Mouse (Mus musculus) CH12.LX (cell line): ENCODE results near the gene Cacng6. TPM values are rescaled to one million over a fixed set of nuclear protein-coding genes. Genes with fewer than 3 reads are reported as not detected.

Source experiments
- DNase-seq: peaks from one replicate; pipeline ENCODE4 v3.0.0-alpha.2; 2013; ENCODE audit errors: extremely low read depth
- H3K27ac ChIP-seq: 2 replicates; pipeline ENCODE4 v1.5.1; 2012; ENCODE audit warnings: low read depth, mild to moderate bottlenecking, control low read depth, moderate library complexity; ENCODE audit not compliant: insufficient read depth
- H3K27me3 ChIP-seq: replicated peaks from 2 replicates; pipeline ENCODE3; 2012; ENCODE audit warnings: inconsistent platforms
- H3K36me3 ChIP-seq, 2 experiments: replicated peaks in 1 of 2; 2 replicates each; pipeline versions ENCODE3 to v1.6.1; 2012; ENCODE audit warnings: inconsistent platforms in 1 of 2, low read length in 1 of 2, mild to moderate bottlenecking in 1 of 2, mixed read lengths in 1 of 2, moderate library complexity in 1 of 2; ENCODE audit not compliant: control insufficient read depth in 1 of 2, insufficient read depth in 1 of 2
- H3K4me1 ChIP-seq, 2 experiments: 2 replicates each; pipeline ENCODE4 v1.6.1; 2012; ENCODE audit warnings: inconsistent platforms in 1 of 2, moderate library complexity in 1 of 2; ENCODE audit not compliant: insufficient read depth in 2 of 2, control insufficient read depth in 1 of 2
- H3K4me2 ChIP-seq: 2 replicates; pipeline ENCODE4 v1.6.1; 2012; ENCODE audit warnings: low read depth, mild to moderate bottlenecking, control low read depth; ENCODE audit not compliant: poor library complexity, insufficient read depth, severe bottlenecking
- H3K4me3 ChIP-seq, 3 experiments: fragments of 150-350 bp in 1 of 3; sonication (generic) in 1 of 3; replicated peaks in 1 of 3; 2 replicates each; pipeline versions ENCODE3 to v1.5.1; 2011 to 2012; ENCODE audit warnings: low read depth in 2 of 3, low read length in 2 of 3, mild to moderate bottlenecking in 2 of 3, moderate library complexity in 2 of 3, control low read depth in 1 of 3, improper control_type of control experiment in 1 of 3, inconsistent platforms in 1 of 3, mixed read lengths in 1 of 3; ENCODE audit not compliant: poor library complexity in 1 of 3
- H3K79me2 ChIP-seq: replicated peaks from 2 replicates; pipeline ENCODE4 v1.6.1; 2012; ENCODE audit warnings: mild to moderate bottlenecking, moderate library complexity; ENCODE audit not compliant: control insufficient read depth, poor library complexity, insufficient read depth, severe bottlenecking; ENCODE audit errors: extremely low read depth
- H3K9ac ChIP-seq: 2 replicates; pipeline ENCODE4 v1.6.1; 2012; ENCODE audit warnings: low read depth, mild to moderate bottlenecking, control low read depth, moderate library complexity; ENCODE audit not compliant: insufficient read depth
- H3K9me3 ChIP-seq: replicated peaks from 2 replicates; pipeline ENCODE3; 2012; ENCODE audit warnings: low read length, inconsistent platforms, mixed read lengths
- BHLHE40 ChIP-seq: IDR thresholded peaks from 2 replicates; pipeline ENCODE4 v1.6.1; 2011; ENCODE audit warnings: mild to moderate bottlenecking, low read depth, low read length, improper control_type of control experiment
- CHD1 ChIP-seq: IDR thresholded peaks from 2 replicates; pipeline ENCODE4 v1.6.1; 2012; ENCODE audit warnings: low read depth, low read length, improper control_type of control experiment, inconsistent platforms
- CTCF ChIP-seq, 2 experiments: IDR thresholded peaks in 1 of 2; conservative IDR thresholded peaks in 1 of 2; 2 replicates each; pipeline ENCODE4 v1.5.1; 2011 to 2012; ENCODE audit warnings: low read depth in 2 of 2, low read length in 2 of 2, improper control_type of control experiment in 1 of 2, inconsistent platforms in 1 of 2, mild to moderate bottlenecking in 1 of 2, moderate library complexity in 1 of 2
- E2F4 ChIP-seq: IDR thresholded peaks from 2 replicates; pipeline ENCODE4 v1.6.1; 2011; ENCODE audit warnings: low read depth, low read length, improper control_type of control experiment; ENCODE audit not compliant: insufficient replicate concordance
- EP300 ChIP-seq: IDR thresholded peaks from 2 replicates; pipeline ENCODE4 v1.6.1; 2011; ENCODE audit warnings: low read length, improper control_type of control experiment
- GABPA ChIP-seq: IDR thresholded peaks from 2 replicates; pipeline ENCODE4 v1.6.1; 2012; ENCODE audit warnings: low read depth, low read length, improper control_type of control experiment, inconsistent platforms; ENCODE audit not compliant: insufficient replicate concordance
- HCFC1 ChIP-seq: IDR thresholded peaks from 2 replicates; pipeline ENCODE4 v1.6.1; 2012; ENCODE audit warnings: low read depth, mild to moderate bottlenecking, inconsistent platforms, low read length, improper control_type of control experiment
- JUND ChIP-seq: conservative IDR thresholded peaks from 2 replicates; pipeline ENCODE4 v1.6.1; 2011; ENCODE audit warnings: low read depth, low read length, improper control_type of control experiment
- KAT2A ChIP-seq: IDR thresholded peaks from 2 replicates; pipeline ENCODE4 v1.6.1; 2012; ENCODE audit warnings: low read length, improper control_type of control experiment, inconsistent platforms; ENCODE audit not compliant: insufficient replicate concordance
- MAX ChIP-seq: IDR thresholded peaks from 2 replicates; pipeline ENCODE4 v1.6.1; 2011; ENCODE audit warnings: low read length, improper control_type of control experiment
- MEF2A ChIP-seq: IDR thresholded peaks from 2 replicates; pipeline ENCODE4 v1.6.1; 2014; ENCODE audit warnings: low read depth, mild to moderate bottlenecking, inconsistent platforms, low read length, improper control_type of control experiment, borderline replicate concordance
- MXI1 ChIP-seq: IDR thresholded peaks from 2 replicates; pipeline ENCODE4 v1.6.1; 2011; ENCODE audit warnings: mild to moderate bottlenecking, low read depth, low read length, improper control_type of control experiment
- MYC ChIP-seq: IDR thresholded peaks from 2 replicates; pipeline ENCODE4 v1.6.1; 2011; ENCODE audit warnings: low read depth, mild to moderate bottlenecking, improper control_type of control experiment, low read length
- NELFE ChIP-seq: IDR thresholded peaks from 2 replicates; pipeline ENCODE4 v1.6.1; 2011; ENCODE audit warnings: low read depth, low read length, improper control_type of control experiment
- POLR2AphosphoS2 ChIP-seq: IDR thresholded peaks from 2 replicates; pipeline ENCODE4 v1.6.1; 2011; ENCODE audit warnings: low read depth, low read length, improper control_type of control experiment
- RCOR1 ChIP-seq: conservative IDR thresholded peaks from 2 replicates; pipeline ENCODE4 v1.6.1; 2012; ENCODE audit warnings: low read depth, mild to moderate bottlenecking, inconsistent platforms, low read length, improper control_type of control experiment
- SMC3 ChIP-seq: IDR thresholded peaks from 2 replicates; pipeline ENCODE4 v1.6.1; 2011; ENCODE audit warnings: low read depth, low read length, improper control_type of control experiment
- ZC3H11A ChIP-seq: IDR thresholded peaks from 2 replicates; pipeline ENCODE4 v1.6.1; 2012; ENCODE audit warnings: low read depth, mild to moderate bottlenecking, inconsistent platforms, low read length, improper control_type of control experiment
- ZKSCAN1 ChIP-seq: IDR thresholded peaks from 2 replicates; pipeline ENCODE4 v1.6.1; 2012; ENCODE audit warnings: low read depth, inconsistent platforms, low read length, improper control_type of control experiment, borderline replicate concordance
- ZMIZ1 ChIP-seq: IDR thresholded peaks from 2 replicates; pipeline ENCODE4 v1.6.1; 2012; ENCODE audit warnings: low read depth, mild to moderate bottlenecking, inconsistent platforms, low read length, improper control_type of control experiment
- dilution Hi-C: fragments of 300-500 bp; cut with MboI; formaldehyde crosslinking; loops from 2 replicates; pipeline ENCODE4 v1.14.3; 2020; ENCODE audit warnings: low sequenced_read_pairs; ENCODE audit not compliant: extremely low pct_unique_long_range_greater_than_20kb, extremely low pct_ligation_motif_present
- in situ Hi-C: fragments of 300-500 bp; cut with MboI; formaldehyde crosslinking; loops from 3 replicates; pipeline ENCODE4 v1.14.3; 2019; ENCODE audit warnings: low sequenced_read_pairs, low pct_ligation_motif_present, low pct_unique_long_range_greater_than_20kb, mixed read lengths
- polyA plus RNA-seq: library from polyadenylated mRNA; unstranded; fragments of >175 nt; gene quantifications from 2 replicates; pipeline ENCODE4 v1.2.1, GENCODE M21; 2012; ENCODE audit warnings: low read depth; ENCODE audit not compliant: insufficient read length
- total RNA-seq, 2 experiments: library from RNA; depleted of rRNA; stranded (reverse); fragments of 300-350 nt in 1 of 2; fragments of >200 nt in 1 of 2; gene quantifications; 2 replicates each; pipeline ENCODE4 v1.2.3; 2012 to 2014

Gene Cacng6
- total and polyA plus RNA-seq, 3 experiments, result not detected

GRCm38 (mm10) chr7:3391809-3392208 is 32.2 kb upstream of the Cacng6 start:
- TF ChIP-seq GABPA (no peak), SMC3 (no peak), KAT2A (no peak), MEF2A (no peak), ZC3H11A (no peak), NELFE (no peak)
- no peaks in the 10 kb centered on the region for H3K79me2 ChIP-seq
- H3K9me3 ChIP-seq, result no peaks in the 10 kb centered on the region
- H3K27ac ChIP-seq, result no peak overlapping the region
- H3K4me2 ChIP-seq, result no peak overlapping the region
- H3K27me3 ChIP-seq, result peaks cover 2% of the 10 kb centered on the region
- no peaks in the 10 kb centered on the region for H3K36me3 ChIP-seq
- dilution Hi-C loops, result no loop called here
- no peak overlapping the region for H3K9ac ChIP-seq
- no peak overlapping the region for H3K4me3 ChIP-seq
- no peak for DNase-seq
- in situ Hi-C loops, result no loop called here
- peaks cover 5 to 30% of the 10 kb centered on the region in 2 experiments for H3K4me1 ChIP-seq

- H3K4me2 ChIP-seq, result no peak overlapping the region
- peaks cover 0 to 8% of the 10 kb centered on the region in 2 experiments; a peak in 2 of 4 replicates for H3K4me1 ChIP-seq
- TF ChIP-seq MXI1 (no peak), CTCF (conservative IDR thresholded peaks at IDR 0.05 in 1 of 2, IDR thresholded peaks at IDR 0.05 in 1 of 2; ENCODE audit: low read depth in 2 of 2, low read length in 2 of 2) (no peak), EP300 (no peak), RCOR1 (no peak)
- TF ChIP-seq, all 38 proteins: peak for 0
- no peak overlapping the region for H3K9ac ChIP-seq
- H3K36me3 ChIP-seq, result no peaks in the 10 kb centered on the region
- H3K27ac ChIP-seq, result no peak overlapping the region
- dilution Hi-C loops, result no loop called here
- peaks cover 2% of the 10 kb centered on the region for H3K27me3 ChIP-seq
- in situ Hi-C loops, result no loop called here
- no peak overlapping the region for H3K4me3 ChIP-seq
- H3K9me3 ChIP-seq, result no peaks in the 10 kb centered on the region
- no peaks in the 10 kb centered on the region for H3K79me2 ChIP-seq
- no peak for DNase-seq
These were observed 26.6 kb upstream of the Cacng6 start for GRCm38 (mm10) chr7:3397355-3397754.

- no peak overlapping the region for H3K4me3 ChIP-seq
- in situ Hi-C loops, result no loop called here
- H3K4me1 ChIP-seq, result peaks cover 0 to 5% of the 10 kb centered on the region in 2 experiments; a peak in 1 of 4 replicates
- no peaks in the 10 kb centered on the region for H3K9me3 ChIP-seq
- H3K4me2 ChIP-seq, result no peak overlapping the region
- peaks cover 2% of the 10 kb centered on the region for H3K27me3 ChIP-seq
- dilution Hi-C loops, result no loop called here
- H3K27ac ChIP-seq, result no peak overlapping the region
- H3K36me3 ChIP-seq, result no peaks in the 10 kb centered on the region
- H3K79me2 ChIP-seq, result no peaks in the 10 kb centered on the region
- TF ChIP-seq MAX (no peak), MEF2A (no peak), MYC (no peak), GABPA (no peak), ZKSCAN1 (no peak), JUND (no peak), HCFC1 (no peak), CHD1 (no peak), BHLHE40 (no peak), POLR2AphosphoS2 (no peak), E2F4 (no peak), RCOR1 (no peak), ZMIZ1 (no peak)
- no peak for DNase-seq
- H3K9ac ChIP-seq, result no peak overlapping the region
These were observed 26.2 kb upstream of the Cacng6 start for GRCm38 (mm10) chr7:3397797-3398196.
